Mouse (Mus musculus): Measurements from ENCODE around the gene Gm20431.

Gm20431 gene

GRCm38 (mm10) chr2:167571442-167572220, 89.7 kb downstream of the Gm20431 start:
- no peak for DNase-seq (ENCODE audit: low read depth, low spot score)

- DNase-seq (ENCODE audit: low read depth, low spot score) = no peak
These were observed 90.5 kb downstream of the Gm20431 start for GRCm38 (mm10) chr2:167570815-167571214.

GRCm38 (mm10) chr2:167569934-167570651, 91.2 kb downstream of the Gm20431 start:
- DNase-seq (ENCODE audit: low read depth, low spot score) = no peak

DNA sequence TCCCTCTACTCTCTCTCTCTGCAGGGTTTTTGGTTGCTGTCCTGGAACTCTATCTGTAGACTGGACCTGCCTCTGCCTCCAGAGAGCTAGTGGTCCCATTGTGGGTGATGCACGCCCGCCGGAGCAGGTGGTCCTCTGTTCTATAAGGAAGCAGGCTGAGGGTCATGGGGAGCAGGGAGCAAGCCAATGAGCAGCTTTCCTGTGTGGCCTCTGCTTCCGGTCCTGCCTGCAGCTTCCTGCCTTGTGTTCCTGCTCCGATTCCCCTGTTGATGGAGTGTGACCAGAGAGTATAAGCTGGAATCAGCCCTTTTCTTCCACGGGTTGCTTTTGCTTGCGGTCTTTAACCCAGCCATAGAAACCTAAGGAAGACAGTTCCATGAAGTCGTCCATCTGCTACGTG, 93.2 kb downstream of the Gm20431 start:
- DNase-seq (ENCODE audit: low read depth, low spot score) = no peak

GRCm38 (mm10) chr2:167565682-167566081, 95.6 kb downstream of the Gm20431 start:
- DNase-seq (ENCODE audit: low read depth, low spot score) = no peak

GRCm38 (mm10) chr2:167565312-167565656, 96.0 kb downstream of the Gm20431 start:
- DNase-seq (ENCODE audit: low read depth, low spot score) = no peak

DNA sequence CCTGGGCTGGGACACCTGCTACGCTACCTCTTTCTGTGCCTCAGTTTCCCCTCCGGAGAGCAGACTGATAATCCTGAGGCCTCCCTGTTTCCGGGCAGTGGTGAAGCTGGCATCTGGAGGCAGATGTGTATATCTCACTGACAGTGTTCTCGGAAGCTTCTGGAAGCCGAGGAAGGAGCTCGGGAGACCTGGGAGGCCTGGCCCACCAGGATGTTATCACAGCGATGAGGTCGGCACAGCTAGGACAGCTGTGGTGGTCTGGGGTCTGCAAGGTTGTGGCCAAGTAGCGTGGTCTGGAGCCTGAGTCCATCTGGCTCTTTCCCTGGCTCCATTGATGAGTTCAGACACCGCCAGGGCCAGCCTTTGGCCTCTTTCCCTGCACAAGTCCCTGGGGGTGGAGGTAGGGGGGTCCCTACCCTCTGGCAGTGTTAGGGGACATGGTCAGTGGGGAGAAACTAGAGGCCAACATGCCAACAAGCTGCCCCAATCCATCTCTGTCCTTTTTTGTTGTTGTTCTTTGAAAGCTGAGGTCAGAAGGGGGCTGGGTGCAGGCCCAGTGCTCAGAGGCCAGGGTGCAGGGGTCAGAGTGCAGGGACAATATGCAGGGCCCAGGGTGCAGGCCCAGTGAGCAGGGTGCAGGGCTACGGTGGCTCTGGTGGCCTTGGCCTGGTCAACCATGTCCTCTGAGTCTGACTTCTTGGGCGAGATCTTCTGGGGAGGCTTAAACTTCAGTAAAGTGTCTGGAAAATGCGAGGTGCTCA, 96.6 kb downstream of the Gm20431 start:
- no peak for DNase-seq (ENCODE audit: low read depth, low spot score)

DNA sequence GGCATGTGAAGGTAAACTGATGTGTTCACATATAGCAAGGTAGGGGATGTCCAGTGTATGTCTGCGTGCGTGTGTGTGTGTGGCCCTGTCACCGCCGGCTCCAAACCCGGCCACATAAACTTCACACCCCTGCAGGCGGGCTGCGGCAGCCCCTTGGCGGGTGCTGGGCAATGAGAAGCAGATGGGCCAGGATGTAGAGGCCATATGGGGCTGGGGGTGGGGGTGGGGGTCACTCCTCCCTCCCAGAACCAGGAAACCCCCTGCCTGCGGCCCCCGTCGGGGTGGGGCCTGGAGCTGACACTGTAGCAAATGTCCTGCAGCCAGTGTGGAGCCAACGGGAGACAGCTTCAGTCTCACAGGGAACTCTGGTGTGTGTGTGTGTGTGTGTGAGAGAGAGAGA, 97.6 kb downstream of the Gm20431 start:
- no peak for DNase-seq (ENCODE audit: low read depth, low spot score)

GRCm38 (mm10) chr2:167563035-167563434, 98.3 kb downstream of the Gm20431 start:
- no peak for DNase-seq (ENCODE audit: low read depth, low spot score)

DNA sequence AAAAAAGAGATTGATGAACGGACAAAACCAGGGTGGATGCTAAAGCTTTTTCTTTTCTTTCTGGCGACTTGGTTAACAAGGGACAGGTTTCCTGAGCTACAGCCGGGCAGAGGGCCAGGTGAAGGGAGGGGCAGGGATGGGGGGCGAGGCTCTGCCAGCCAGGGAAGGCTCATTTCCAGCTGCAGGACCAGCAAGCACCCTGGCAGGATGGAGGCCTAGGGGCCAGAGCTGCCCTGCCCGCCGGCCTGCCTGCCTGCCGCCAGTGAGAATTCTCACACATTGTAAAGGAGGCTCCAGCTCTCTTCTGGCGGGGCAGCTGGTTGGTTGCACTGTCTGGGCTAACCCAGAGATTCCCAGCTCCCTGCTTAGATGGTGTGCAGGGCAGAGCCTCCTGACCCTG, 99.2 kb downstream of the Gm20431 start:
- DNase-seq (ENCODE audit: low read depth, low spot score) = no peak

GRCm38 (mm10) chr2:167559413-167559812, 101.9 kb downstream of the Gm20431 start:
- DNase-seq (ENCODE audit: low read depth, low spot score) = no peak

All from A20 (cell line).